Mouse (Mus musculus): ENCODE results near the gene Cnep1r1.
A peak's percentile ranks its signal among the peaks of the same experiment; 100 is the strongest.

Gene Cnep1r1

GRCm38 (mm10) chr8:88118456-88119036 lies at the start of gene Cnep1r1:
Gene Cnep1r1, plus strand, starts transcription at chr8:88118769.
- peak; percentile 100 for DNase-seq (ENCODE audit: low read depth)

- no peak for DNase-seq (ENCODE audit: low read depth)
These were observed 36.4 kb upstream of the Cnep1r1 start for GRCm38 (mm10) chr8:88082183-88082582.

GRCm38 (mm10) chr8:88088006-88088405 lies 30.6 kb upstream of the Cnep1r1 start:
- no peak for DNase-seq (ENCODE audit: low read depth)

- no peak for DNase-seq (ENCODE audit: low read depth)
These were observed 26.9 kb upstream of the Cnep1r1 start for GRCm38 (mm10) chr8:88091661-88092060.

GRCm38 (mm10) chr8:88093367-88093766 lies 25.2 kb upstream of the Cnep1r1 start:
- DNase-seq (ENCODE audit: low read depth): no peak

GRCm38 (mm10) chr8:88098856-88099255 lies 19.7 kb upstream of the Cnep1r1 start:
- DNase-seq (ENCODE audit: low read depth): no peak

GRCm38 (mm10) chr8:88099526-88099925 lies 19.0 kb upstream of the Cnep1r1 start:
- peak; percentile 72 for DNase-seq (ENCODE audit: low read depth)

GRCm38 (mm10) chr8:88109241-88109640 lies 9.3 kb upstream of the Cnep1r1 start:
- DNase-seq (ENCODE audit: low read depth): no peak

GRCm38 (mm10) chr8:88119076-88119475 lies 507 bp downstream of the Cnep1r1 start:
- DNase-seq (ENCODE audit: low read depth): no peak

GRCm38 (mm10) chr8:88124850-88125249 lies 6.3 kb downstream of the Cnep1r1 start:
- DNase-seq (ENCODE audit: low read depth): no peak

GRCm38 (mm10) chr8:88129397-88129796 lies 10.8 kb downstream of the Cnep1r1 start:
- DNase-seq (ENCODE audit: low read depth): no peak

- DNase-seq (ENCODE audit: low read depth): no peak
These were observed 12.3 kb downstream of the Cnep1r1 start for GRCm38 (mm10) chr8:88130754-88131317.

- DNase-seq (ENCODE audit: low read depth): peak; percentile 92
These were observed 19.3 kb downstream of the Cnep1r1 start, which contains the start of gene Heatr3 for GRCm38 (mm10) chr8:88137748-88138484. Gene Heatr3, plus strand, starts transcription at chr8:88137855.

- DNase-seq (ENCODE audit: low read depth): peak; percentile 56
These were observed 20.7 kb downstream of the Cnep1r1 start for GRCm38 (mm10) chr8:88139256-88139655.

- DNase-seq (ENCODE audit: low read depth): no peak
These were observed 23.1 kb downstream of the Cnep1r1 start for GRCm38 (mm10) chr8:88141629-88142028.

- DNase-seq (ENCODE audit: low read depth): no peak
These were observed 25.5 kb downstream of the Cnep1r1 start for GRCm38 (mm10) chr8:88144041-88144440.

GRCm38 (mm10) chr8:88150910-88151371 lies 32.4 kb downstream of the Cnep1r1 start:
- DNase-seq (ENCODE audit: low read depth): peak; percentile 44

GRCm38 (mm10) chr8:88160237-88160995 lies 41.8 kb downstream of the Cnep1r1 start:
- no peak for DNase-seq (ENCODE audit: low read depth)

- peak; percentile 87 for DNase-seq (ENCODE audit: low read depth)
These were observed 42.9 kb downstream of the Cnep1r1 start for GRCm38 (mm10) chr8:88161439-88161838.

- DNase-seq (ENCODE audit: low read depth): peak; percentile 33
These were observed 56.7 kb downstream of the Cnep1r1 start for GRCm38 (mm10) chr8:88175264-88175663.

- DNase-seq (ENCODE audit: low read depth): peak; percentile 62
These were observed 58.7 kb downstream of the Cnep1r1 start for GRCm38 (mm10) chr8:88177291-88177690.

GRCm38 (mm10) chr8:88183121-88183520 lies 64.6 kb downstream of the Cnep1r1 start:
- DNase-seq (ENCODE audit: low read depth): no peak

Data from induced T-regulatory cell, adult 2 months (primary cell).